Mouse (Mus musculus) MEL (cell line): ENCODE data around the gene AW011738. TPM values are rescaled to one million over a fixed set of nuclear protein-coding genes. Genes with fewer than 3 reads are reported as not detected.

Experiments used
- DNase-seq: peaks from one replicate; pipeline ENCODE4 v3.0.0; 2011; ENCODE audit warnings: low read depth, low spot score
- H3K27ac ChIP-seq: 2 replicates; pipeline ENCODE4 v1.5.1; 2012; ENCODE audit warnings: low read depth, mild to moderate bottlenecking, control low read depth, low read length, moderate library complexity; ENCODE audit not compliant: control insufficient read depth
- H3K27me3 ChIP-seq, 2 experiments: fragments of 150-350 bp in 1 of 2; sonication (generic) in 1 of 2; 2 replicates each; pipeline ENCODE4 v1.6.1; 2012; ENCODE audit warnings: low read length in 2 of 2, mild to moderate bottlenecking in 2 of 2, improper control_type of control experiment in 1 of 2, moderate library complexity in 1 of 2; ENCODE audit not compliant: insufficient read depth in 2 of 2, control insufficient read depth in 1 of 2
- H3K36me3 ChIP-seq, 2 experiments: 2 replicates each; pipeline ENCODE4 v1.6.1; 2012 to 2014; ENCODE audit warnings: low read length in 2 of 2, improper control_type of control experiment in 1 of 2, inconsistent platforms in 1 of 2, mild to moderate bottlenecking in 1 of 2; ENCODE audit not compliant: insufficient read depth in 2 of 2, control insufficient read depth in 1 of 2
- H3K4me1 ChIP-seq, 2 experiments: fragments of 150-350 bp in 1 of 2; sonication (generic) in 1 of 2; 2 replicates each; pipeline ENCODE4 v1.6.1; 2012; ENCODE audit warnings: low read length in 2 of 2, improper control_type of control experiment in 1 of 2, mild to moderate bottlenecking in 1 of 2; ENCODE audit not compliant: insufficient read depth in 2 of 2, control insufficient read depth in 1 of 2
- H3K4me3 ChIP-seq, 2 experiments: fragments of 150-350 bp in 1 of 2; sonication (generic) in 1 of 2; 2 replicates each; pipeline ENCODE4 v1.5.1; 2012; ENCODE audit warnings: low read depth in 2 of 2, low read length in 2 of 2, mild to moderate bottlenecking in 2 of 2, moderate library complexity in 2 of 2, control low read depth in 1 of 2, improper control_type of control experiment in 1 of 2; ENCODE audit not compliant: control insufficient read depth in 1 of 2, insufficient read depth in 1 of 2
- H3K79me2 ChIP-seq: 2 replicates; pipeline ENCODE4 v1.6.1; 2012; ENCODE audit warnings: mild to moderate bottlenecking, low read length, moderate library complexity; ENCODE audit not compliant: control insufficient read depth, poor library complexity, insufficient read depth
- H3K9ac ChIP-seq: 2 replicates; pipeline ENCODE4 v1.6.1; 2012; ENCODE audit warnings: low read depth, mild to moderate bottlenecking, control low read depth, low read length, moderate library complexity; ENCODE audit not compliant: control insufficient read depth, poor library complexity, severe bottlenecking
- H3K9me3 ChIP-seq: fragments of 150-350 bp; sonication (generic); replicated peaks from 2 replicates; pipeline ENCODE4 v1.6.1; 2012; ENCODE audit warnings: mild to moderate bottlenecking, low read length, improper control_type of control experiment, moderate library complexity; ENCODE audit not compliant: insufficient read depth
- BHLHE40 ChIP-seq: IDR thresholded peaks from 2 replicates; pipeline ENCODE4 v1.6.1; 2012; ENCODE audit warnings: low read depth, mild to moderate bottlenecking, inconsistent platforms, low read length, improper control_type of control experiment, borderline replicate concordance
- CHD1 ChIP-seq: IDR thresholded peaks from 2 replicates; pipeline ENCODE4 v1.6.1; 2012; ENCODE audit warnings: low read depth, mild to moderate bottlenecking, inconsistent platforms, low read length, improper control_type of control experiment
- CHD2 ChIP-seq: IDR thresholded peaks from 2 replicates; pipeline ENCODE4 v1.6.1; 2011; ENCODE audit warnings: low read length, improper control_type of control experiment
- CTCF ChIP-seq, 3 experiments: IDR thresholded peaks in 2 of 3; conservative IDR thresholded peaks in 1 of 3; 2 replicates each; pipeline ENCODE4 v1.5.1; 2011 to 2012; ENCODE audit warnings: low read length in 3 of 3, low read depth in 2 of 3, mild to moderate bottlenecking in 2 of 3, improper control_type of control experiment in 1 of 3, inconsistent platforms in 1 of 3, mixed read lengths in 1 of 3, moderate library complexity in 1 of 3; ENCODE audit not compliant: control insufficient read depth in 1 of 3, insufficient read depth in 1 of 3, poor library complexity in 1 of 3, severe bottlenecking in 1 of 3
- EP300 ChIP-seq, 2 experiments: IDR thresholded peaks; 2 replicates each; pipeline ENCODE4 v1.6.1; 2011; ENCODE audit warnings: improper control_type of control experiment in 2 of 2, low read length in 2 of 2, low read depth in 1 of 2, mild to moderate bottlenecking in 1 of 2
- GATA1 ChIP-seq: IDR thresholded peaks from 2 replicates; pipeline ENCODE4 v1.6.1; 2011; ENCODE audit warnings: low read depth, low read length, improper control_type of control experiment
- JUND ChIP-seq: IDR thresholded peaks from 2 replicates; pipeline ENCODE4 v1.6.1; 2011; ENCODE audit warnings: low read depth, mild to moderate bottlenecking, improper control_type of control experiment, low read length
- KAT2A ChIP-seq: conservative IDR thresholded peaks from 2 replicates; pipeline ENCODE4 v1.6.1; 2012; ENCODE audit warnings: low read depth, low read length, improper control_type of control experiment, inconsistent platforms
- MAFK ChIP-seq: IDR thresholded peaks from 2 replicates; pipeline ENCODE4 v1.6.1; 2011; ENCODE audit warnings: low read depth, mild to moderate bottlenecking, low read length, improper control_type of control experiment, borderline replicate concordance
- MAX ChIP-seq: IDR thresholded peaks from 2 replicates; pipeline ENCODE4 v1.6.1; 2011; ENCODE audit warnings: low read length, improper control_type of control experiment
- MAZ ChIP-seq: IDR thresholded peaks from 2 replicates; pipeline ENCODE4 v1.6.1; 2012; ENCODE audit warnings: low read depth, mild to moderate bottlenecking, inconsistent platforms, low read length, improper control_type of control experiment
- MEF2A ChIP-seq: IDR thresholded peaks from 2 replicates; pipeline ENCODE4 v1.6.1; 2014; ENCODE audit warnings: low read depth, mild to moderate bottlenecking, inconsistent platforms, low read length, improper control_type of control experiment; ENCODE audit not compliant: poor library complexity, insufficient replicate concordance, severe bottlenecking; ENCODE audit errors: extremely low read depth
- MXI1 ChIP-seq: IDR thresholded peaks from 2 replicates; pipeline ENCODE4 v1.6.1; 2011; ENCODE audit warnings: mild to moderate bottlenecking, low read depth, low read length, improper control_type of control experiment
- MYC ChIP-seq: IDR thresholded peaks from 2 replicates; pipeline ENCODE4 v1.6.1; 2011; ENCODE audit warnings: low read depth, mild to moderate bottlenecking, low read length, improper control_type of control experiment, moderate library complexity
- NELFE ChIP-seq: IDR thresholded peaks from 2 replicates; pipeline ENCODE4 v1.6.1; 2011; ENCODE audit warnings: low read depth, low read length, improper control_type of control experiment
- NRF1 ChIP-seq: IDR thresholded peaks from 2 replicates; pipeline ENCODE4 v1.6.1; 2014; ENCODE audit warnings: low read depth, mild to moderate bottlenecking, inconsistent platforms, low read length, improper control_type of control experiment, moderate library complexity; ENCODE audit not compliant: poor library complexity, insufficient read depth, severe bottlenecking
- POLR2A ChIP-seq, 2 experiments: IDR thresholded peaks; 2 replicates each; pipeline ENCODE4 v1.6.1; 2011 to 2012; ENCODE audit warnings: low read length in 2 of 2, mild to moderate bottlenecking in 2 of 2, control low read depth in 1 of 2, improper control_type of control experiment in 1 of 2, low read depth in 1 of 2, moderate library complexity in 1 of 2; ENCODE audit not compliant: control insufficient read depth in 1 of 2, insufficient read depth in 1 of 2, poor library complexity in 1 of 2
- RAD21 ChIP-seq: IDR thresholded peaks from 2 replicates; pipeline ENCODE4 v1.6.1; 2011; ENCODE audit warnings: mild to moderate bottlenecking, low read depth, low read length, improper control_type of control experiment
- RCOR1 ChIP-seq: IDR thresholded peaks from 2 replicates; pipeline ENCODE4 v1.6.1; 2012; ENCODE audit warnings: low read depth, mild to moderate bottlenecking, inconsistent platforms, low read length, improper control_type of control experiment
- SIN3A ChIP-seq: IDR thresholded peaks from 2 replicates; pipeline ENCODE4 v1.6.1; 2012; ENCODE audit warnings: low read length, improper control_type of control experiment, inconsistent platforms
- SMC3 ChIP-seq: IDR thresholded peaks from 2 replicates; pipeline ENCODE4 v1.6.1; 2011; ENCODE audit warnings: low read depth, low read length, improper control_type of control experiment
- TCF12 ChIP-seq: IDR thresholded peaks from 2 replicates; pipeline ENCODE4 v1.6.1; 2014; ENCODE audit warnings: low read depth, mild to moderate bottlenecking, inconsistent platforms, low read length, improper control_type of control experiment, moderate library complexity
- USF1 ChIP-seq: IDR thresholded peaks from 2 replicates; pipeline ENCODE4 v1.6.1; 2014; ENCODE audit warnings: low read depth, mild to moderate bottlenecking, inconsistent platforms, low read length, improper control_type of control experiment, moderate library complexity
- ZC3H11A ChIP-seq: IDR thresholded peaks from 2 replicates; pipeline ENCODE4 v1.6.1; 2012; ENCODE audit warnings: low read depth, mild to moderate bottlenecking, inconsistent platforms, low read length, improper control_type of control experiment
- ZKSCAN1 ChIP-seq: IDR thresholded peaks from 2 replicates; pipeline ENCODE4 v1.6.1; 2012; ENCODE audit warnings: low read depth, mild to moderate bottlenecking, inconsistent platforms, low read length, improper control_type of control experiment, moderate library complexity
- polyA plus RNA-seq, 2 experiments: library from polyadenylated mRNA; stranded (reverse) in 1 of 2; unstranded in 1 of 2; fragments of >175 nt in 1 of 2; fragments of >200 nt in 1 of 2; gene quantifications; 2 replicates each; pipeline versions ENCODE4 v1.2.1 to v1.2.4; 2012; ENCODE audit warnings: low replicate concordance in 2 of 2, low read depth in 1 of 2; ENCODE audit not compliant: insufficient read length in 2 of 2, insufficient read depth in 1 of 2, missing spikeins in 1 of 2
- total RNA-seq: library from RNA; depleted of rRNA; stranded (reverse); fragments of 300-350 nt; gene quantifications from 2 replicates; pipeline ENCODE4 v1.2.3, GENCODE M21; 2012

The AW011738 gene
- total and polyA plus RNA-seq, 3 experiments, result 3.2 to 3.8 TPM; not detected in 1

DNA sequence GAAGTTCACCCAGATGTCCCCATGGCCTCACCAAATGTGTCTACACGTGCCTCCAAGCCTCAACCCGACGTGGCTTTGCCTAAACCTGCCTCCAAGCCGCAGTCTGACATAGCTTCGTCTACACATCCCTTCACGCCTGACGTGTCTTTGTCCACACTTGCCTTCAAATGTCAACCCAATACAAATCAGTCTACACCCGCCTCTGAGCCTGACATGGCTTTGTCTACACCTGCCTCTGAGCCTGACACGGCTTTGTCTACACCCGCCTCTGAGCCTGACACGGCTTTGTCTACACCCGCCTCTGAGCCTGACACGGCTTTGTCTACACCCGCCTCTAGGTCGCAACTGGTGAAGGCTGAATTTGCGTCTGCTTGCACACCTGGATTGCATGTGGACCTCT, 14.7 kb downstream of the AW011738 start:
- H3K27me3 ChIP-seq, result no peaks in the 10 kb centered on the region
- no peaks in the 10 kb centered on the region for H3K36me3 ChIP-seq
- TF ChIP-seq CTCF (IDR thresholded peaks at IDR 0.05 in 2 of 3, conservative IDR thresholded peaks at IDR 0.05 in 1 of 3; ENCODE audit: control insufficient read depth in 1 of 3, insufficient read depth in 1 of 3, low read depth in 2 of 3, low read length in 3 of 3, poor library complexity in 1 of 3, severe bottlenecking in 1 of 3) (no peak), ZC3H11A (no peak), MEF2A (no peak), POLR2A (IDR thresholded peaks at IDR 0.05; ENCODE audit: control insufficient read depth in 1 of 2, insufficient read depth in 1 of 2, low read depth in 1 of 2, low read length in 2 of 2, poor library complexity in 1 of 2) (no peak), KAT2A (no peak), ZKSCAN1 (no peak), MAZ (no peak), MYC (no peak), CHD2 (no peak), JUND (no peak), EP300 (IDR thresholded peaks at IDR 0.05; ENCODE audit: low read depth in 1 of 2, low read length in 2 of 2) (no peak), CHD1 (no peak), RAD21 (no peak), TCF12 (no peak)
- H3K4me1 ChIP-seq, result peaks cover 0 to 4% of the 10 kb centered on the region in 2 experiments; a peak in 2 of 4 replicates
- H3K9ac ChIP-seq, result no peak overlapping the region
- no peak overlapping the region for H3K4me3 ChIP-seq
- no peak for DNase-seq
- no peak overlapping the region for H3K27ac ChIP-seq
- no peaks in the 10 kb centered on the region for H3K79me2 ChIP-seq
- no peaks in the 10 kb centered on the region for H3K9me3 ChIP-seq

DNA sequence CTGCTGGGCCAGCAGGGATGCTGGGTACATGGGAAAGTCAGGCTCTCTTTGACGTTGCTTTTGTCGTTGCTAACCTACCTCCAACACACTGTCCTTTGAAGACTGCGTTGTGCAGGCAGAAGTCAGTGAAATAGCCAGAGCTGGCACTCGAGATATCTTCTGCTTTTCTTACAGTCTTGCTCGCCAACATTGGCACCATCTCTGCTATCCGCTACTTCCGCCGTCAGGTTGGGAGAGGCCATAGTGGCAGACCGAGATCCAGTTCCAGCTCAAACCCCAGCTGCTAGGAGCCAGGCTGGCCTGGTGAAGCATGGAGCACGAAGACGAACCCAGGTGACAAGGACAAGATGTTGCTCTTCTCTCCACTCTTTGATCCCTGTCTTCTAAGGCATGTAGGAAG, 16.8 kb downstream of the AW011738 start:
- H3K4me1 ChIP-seq, result peaks cover 0 to 4% of the 10 kb centered on the region in 2 experiments; a peak in 2 of 4 replicates
- H3K36me3 ChIP-seq, result no peaks in the 10 kb centered on the region
- H3K27ac ChIP-seq, result no peak overlapping the region
- no peak overlapping the region for H3K9ac ChIP-seq
- no peak overlapping the region for H3K4me3 ChIP-seq
- TF ChIP-seq USF1 (no peak), BHLHE40 (no peak), MYC (no peak)
- H3K27me3 ChIP-seq, result no peaks in the 10 kb centered on the region
- no peak for DNase-seq
- H3K79me2 ChIP-seq, result no peaks in the 10 kb centered on the region
- H3K9me3 ChIP-seq, result no peaks in the 10 kb centered on the region

DNA sequence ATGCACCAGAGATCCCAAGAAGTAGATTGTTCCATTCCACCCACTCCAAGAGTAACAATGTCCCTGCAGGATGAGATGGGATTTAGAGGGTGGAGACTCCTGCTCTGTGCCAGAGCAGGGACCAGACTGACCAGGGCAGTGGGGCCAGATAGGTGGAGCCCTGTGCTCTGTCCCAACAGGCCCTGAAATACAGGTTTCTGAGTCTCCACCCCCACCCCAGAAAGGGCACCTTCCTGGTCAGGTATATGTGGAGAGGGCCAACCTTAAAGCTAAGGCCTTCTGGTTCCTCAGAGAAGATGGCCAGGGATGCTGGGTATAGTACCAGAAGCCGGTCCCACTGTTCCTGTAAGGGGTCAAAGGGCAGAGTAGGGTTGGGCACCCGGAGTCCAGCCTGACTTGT, 21.2 kb downstream of the AW011738 start:
- H3K79me2 ChIP-seq, result no peaks in the 10 kb centered on the region
- DNase-seq, result no peak
- H3K9me3 ChIP-seq, result no peaks in the 10 kb centered on the region
- H3K27ac ChIP-seq, result no peak overlapping the region
- H3K27me3 ChIP-seq, result no peaks in the 10 kb centered on the region
- no peaks in the 10 kb centered on the region for H3K4me1 ChIP-seq
- no peak overlapping the region for H3K4me3 ChIP-seq
- H3K9ac ChIP-seq, result no peak overlapping the region
- TF ChIP-seq MYC (no peak), RAD21 (no peak), GATA1 (no peak), MAZ (no peak), TCF12 (no peak), SMC3 (no peak), CHD1 (no peak), MXI1 (no peak), SIN3A (no peak), EP300 (IDR thresholded peaks at IDR 0.05; ENCODE audit: low read depth in 1 of 2, low read length in 2 of 2) (no peak), MEF2A (no peak), MAX (no peak), MAFK (no peak), RCOR1 (no peak), NELFE (no peak), NRF1 (no peak), BHLHE40 (no peak)
- H3K36me3 ChIP-seq, result no peaks in the 10 kb centered on the region
